Mouse (Mus musculus): Measurements from ENCODE around the gene Galr3. TPM values are rescaled to one million over a fixed set of nuclear protein-coding genes. Genes with fewer than 3 reads are reported as not detected.

Galr3 gene
- polyA plus RNA-seq, 1 experiment from 2014 or later: not detected

GRCm38 (mm10) chr15:79042721-79043491, 1.2 kb downstream of the Galr3 start:
- ATAC-seq (ENCODE audit: insufficient number of reproducible peaks, insufficient read depth, low FRiP score, low TSS enrichment): 0 out of 2 replicates have a peak, but pooled peaks have one; percentile 24
- no peaks in the 10 kb centered on the region for H3K36me3 ChIP-seq
- H3K4me1 ChIP-seq: peaks cover 22% of the 10 kb centered on the region
- H3K27ac ChIP-seq: no peak overlapping the region
- under 1% methylated on average over 103 of the region's 105 CpGs for WGBS
- H3K9ac ChIP-seq: peak overlapping the region; percentile 60
- H3K27me3 ChIP-seq: peaks cover 51% of the 10 kb centered on the region
- H3K9me3 ChIP-seq: no peaks in the 10 kb centered on the region
- H3K4me2 ChIP-seq (replicated peaks): peak overlapping the region; percentile 99
- H3K4me3 ChIP-seq: peak overlapping the region; percentile 61

- Histone ChIP-seq H3K36me3 (no peaks in the 10 kb centered on the region), H3K9me3 (no peaks in the 10 kb centered on the region), H3K27ac (no peak overlapping the region), H3K4me3 (no peak overlapping the region), H3K4me2 (replicated peaks) (no peak overlapping the region), H3K9ac (no peak overlapping the region), H3K4me1 (peaks cover 21% of the 10 kb centered on the region), H3K27me3 (peaks cover 46% of the 10 kb centered on the region)
- WGBS: 14% methylated on average over 4 of the region's 4 CpGs
- no peak for ATAC-seq (ENCODE audit: insufficient number of reproducible peaks, insufficient read depth, low FRiP score, low TSS enrichment)
Measured at GRCm38 (mm10) chr15:79044837-79045236, 3.2 kb downstream of the Galr3 start.

- H3K4me1 ChIP-seq: no peaks in the 10 kb centered on the region
- H3K27ac ChIP-seq: no peak overlapping the region
- peaks cover 9% of the 10 kb centered on the region for H3K36me3 ChIP-seq
- no peak for ATAC-seq (ENCODE audit: insufficient number of reproducible peaks, insufficient read depth, low FRiP score, low TSS enrichment)
- H3K4me3 ChIP-seq: no peak overlapping the region
- H3K4me2 ChIP-seq (replicated peaks): no peak overlapping the region
- no peak overlapping the region for H3K9ac ChIP-seq
- peaks cover 17% of the 10 kb centered on the region for H3K27me3 ChIP-seq
- no peaks in the 10 kb centered on the region for H3K9me3 ChIP-seq
- WGBS: 65% methylated on average over 4 of the region's 4 CpGs
Measured at GRCm38 (mm10) chr15:79048186-79048585, 6.5 kb downstream of the Galr3 start.

GRCm38 (mm10) chr15:79050160-79050845, 8.6 kb downstream of the Galr3 start:
- Histone ChIP-seq H3K27me3 (no peaks in the 10 kb centered on the region; the same call in 1 of the 2 replicates), H3K9me3 (no peaks in the 10 kb centered on the region), H3K4me3 (no peak overlapping the region), H3K27ac (no peak overlapping the region), H3K36me3 (peaks cover 30% of the 10 kb centered on the region), H3K9ac (no peak overlapping the region), H3K4me1 (no peaks in the 10 kb centered on the region), H3K4me2 (replicated peaks) (no peak overlapping the region)
- ATAC-seq (ENCODE audit: insufficient number of reproducible peaks, insufficient read depth, low FRiP score, low TSS enrichment): peak; percentile 30; the same call in 1 of the 2 replicates
- 68% methylated on average over 9 of the region's 9 CpGs for WGBS

GRCm38 (mm10) chr15:79050964-79051363, 9.3 kb downstream of the Galr3 start:
- H3K27me3 ChIP-seq: no peaks in the 10 kb centered on the region
- no peak overlapping the region for H3K9ac ChIP-seq
- no peak for ATAC-seq (ENCODE audit: insufficient number of reproducible peaks, insufficient read depth, low FRiP score, low TSS enrichment)
- peak overlapping the region; percentile 31; the same call in 1 of the 2 replicates for H3K27ac ChIP-seq
- H3K4me1 ChIP-seq: no peaks in the 10 kb centered on the region
- H3K36me3 ChIP-seq: peaks cover 37% of the 10 kb centered on the region
- 82% methylated on average over 2 of the region's 2 CpGs for WGBS
- H3K4me3 ChIP-seq: no peak overlapping the region
- no peaks in the 10 kb centered on the region for H3K9me3 ChIP-seq
- H3K4me2 ChIP-seq (replicated peaks): no peak overlapping the region

GRCm38 (mm10) chr15:79051461-79052360, 10.0 kb downstream of the Galr3 start:
- no peak for ATAC-seq (ENCODE audit: insufficient number of reproducible peaks, insufficient read depth, low FRiP score, low TSS enrichment)
- H3K27me3 ChIP-seq: no peaks in the 10 kb centered on the region
- H3K9me3 ChIP-seq: no peaks in the 10 kb centered on the region
- H3K4me2 ChIP-seq (replicated peaks): no peak overlapping the region
- H3K4me3 ChIP-seq: no peak overlapping the region
- H3K36me3 ChIP-seq: peaks cover 44% of the 10 kb centered on the region
- 70% methylated on average over 13 of the region's 13 CpGs for WGBS
- no peak overlapping the region for H3K9ac ChIP-seq
- peak overlapping the region; percentile 31; the same call in 1 of the 2 replicates for H3K27ac ChIP-seq
- no peaks in the 10 kb centered on the region for H3K4me1 ChIP-seq

- Histone ChIP-seq H3K9ac (no peak overlapping the region), H3K4me2 (replicated peaks) (no peak overlapping the region), H3K4me3 (no peak overlapping the region), H3K36me3 (peaks cover 51% of the 10 kb centered on the region), H3K4me1 (no peaks in the 10 kb centered on the region), H3K9me3 (no peaks in the 10 kb centered on the region), H3K27me3 (no peaks in the 10 kb centered on the region), H3K27ac (no peak overlapping the region)
- no peak for ATAC-seq (ENCODE audit: insufficient number of reproducible peaks, insufficient read depth, low FRiP score, low TSS enrichment)
- 83% methylated on average over 2 of the region's 2 CpGs for WGBS
Measured at GRCm38 (mm10) chr15:79052366-79052765, 10.7 kb downstream of the Galr3 start.

- 89% methylated on average over 7 of the region's 7 CpGs for WGBS
- H3K27ac ChIP-seq: no peak overlapping the region
- ATAC-seq (ENCODE audit: insufficient number of reproducible peaks, insufficient read depth, low FRiP score, low TSS enrichment): no peak
- peaks cover 84% of the 10 kb centered on the region for H3K36me3 ChIP-seq
- no peak overlapping the region for H3K4me2 ChIP-seq (replicated peaks)
- no peaks in the 10 kb centered on the region for H3K27me3 ChIP-seq
- H3K4me1 ChIP-seq: peaks cover 8% of the 10 kb centered on the region
- no peak overlapping the region for H3K4me3 ChIP-seq
- H3K9me3 ChIP-seq: no peaks in the 10 kb centered on the region
- no peak overlapping the region for H3K9ac ChIP-seq
Measured at GRCm38 (mm10) chr15:79056601-79057000, 14.9 kb downstream of the Galr3 start.

- H3K9me3 ChIP-seq: no peaks in the 10 kb centered on the region
- ATAC-seq (ENCODE audit: insufficient number of reproducible peaks, insufficient read depth, low FRiP score, low TSS enrichment): no peak
- H3K4me2 ChIP-seq (replicated peaks): no peak overlapping the region
- H3K4me1 ChIP-seq: peaks cover 11% of the 10 kb centered on the region
- H3K27me3 ChIP-seq: no peaks in the 10 kb centered on the region
- H3K36me3 ChIP-seq: peaks cover 77% of the 10 kb centered on the region
- WGBS: 90% methylated on average over 6 of the region's 6 CpGs
- H3K4me3 ChIP-seq: no peak overlapping the region
- no peak overlapping the region for H3K9ac ChIP-seq
- no peak overlapping the region for H3K27ac ChIP-seq
Measured at GRCm38 (mm10) chr15:79057850-79058249, 16.2 kb downstream of the Galr3 start.

GRCm38 (mm10) chr15:79060887-79061565, 19.3 kb downstream of the Galr3 start:
- peaks cover 11% of the 10 kb centered on the region for H3K4me1 ChIP-seq
- H3K4me2 ChIP-seq (replicated peaks): peak overlapping the region; percentile 73; the same call in 1 of the 2 replicates
- H3K27me3 ChIP-seq: no peaks in the 10 kb centered on the region
- ATAC-seq (ENCODE audit: insufficient number of reproducible peaks, insufficient read depth, low FRiP score, low TSS enrichment): no peak
- no peak overlapping the region for H3K4me3 ChIP-seq
- no peak overlapping the region for H3K27ac ChIP-seq
- no peak overlapping the region for H3K9ac ChIP-seq
- H3K9me3 ChIP-seq: no peaks in the 10 kb centered on the region
- 81% methylated on average over 14 of the region's 14 CpGs for WGBS
- H3K36me3 ChIP-seq: peaks cover 46% of the 10 kb centered on the region

All from embryonic facial prominence, embryonic 12.5 days (tissue).